Mouse (Mus musculus): ENCODE results near the gene Noxo1. TPM values are rescaled to one million over a fixed set of nuclear protein-coding genes. Genes with fewer than 3 reads are reported as not detected.
"Not testable (repeated sequence)": the region's sequence is repeated elsewhere in the genome, so short reads cannot be mapped to it uniquely, and the experiment has no call there.

Noxo1 gene
- polyA plus RNA-seq, 1 experiment = 0.34 TPM

DNA sequence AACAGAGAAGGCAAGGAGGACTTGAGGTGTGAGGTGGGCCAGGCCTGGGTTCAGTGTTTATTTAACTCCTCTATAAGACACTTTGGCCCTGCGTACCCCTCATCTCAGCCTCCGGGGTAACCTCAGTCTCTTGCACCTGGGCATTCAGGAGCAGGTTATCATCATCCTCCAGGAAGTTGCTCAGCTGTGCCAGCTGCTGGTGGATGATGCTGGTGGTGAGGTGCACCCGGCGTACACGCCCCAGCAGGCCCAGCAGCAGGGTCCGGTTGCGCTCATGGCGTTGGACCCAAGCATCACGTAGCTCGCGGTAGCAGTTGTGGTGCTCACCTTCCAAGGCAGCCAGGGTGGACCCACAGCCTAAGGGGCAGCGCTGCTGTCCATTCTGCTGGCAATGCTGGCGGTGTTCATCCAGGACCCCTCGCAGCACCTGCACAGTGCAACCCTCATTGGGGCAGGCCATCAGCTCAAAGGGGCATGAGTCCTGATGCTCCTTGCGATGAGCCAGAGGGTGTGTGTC is 20.2 kb downstream of the Noxo1 start:
- no peak overlapping the region for H3K4me3 ChIP-seq (ENCODE audit: insufficient read depth, poor library complexity, severe bottlenecking)
- no peak for TF ChIP-seq CTCF (IDR thresholded peaks at IDR 0.05; ENCODE audit: control insufficient read depth, insufficient read depth, insufficient read length)
- TF ChIP-seq CEBPB (IDR thresholded peaks at IDR 0.05; ENCODE audit: low read depth) = no peak
- TF ChIP-seq MAX (IDR thresholded peaks at IDR 0.05) = no peak
- no peak for TF ChIP-seq FOSL1 (IDR thresholded peaks at IDR 0.05; ENCODE audit: insufficient read depth, low read length, poor library complexity, severe bottlenecking)
- no peak for TF ChIP-seq USF1 (IDR thresholded peaks at IDR 0.05; ENCODE audit: low read depth)
- no peak for TF ChIP-seq MYOD1 (IDR thresholded peaks at IDR 0.05; ENCODE audit: control insufficient read depth, insufficient read length, low read depth)
- no peak for TF ChIP-seq MYOG (IDR thresholded peaks at IDR 0.05; ENCODE audit: control insufficient read depth, extremely low read depth, insufficient read length)

DNA sequence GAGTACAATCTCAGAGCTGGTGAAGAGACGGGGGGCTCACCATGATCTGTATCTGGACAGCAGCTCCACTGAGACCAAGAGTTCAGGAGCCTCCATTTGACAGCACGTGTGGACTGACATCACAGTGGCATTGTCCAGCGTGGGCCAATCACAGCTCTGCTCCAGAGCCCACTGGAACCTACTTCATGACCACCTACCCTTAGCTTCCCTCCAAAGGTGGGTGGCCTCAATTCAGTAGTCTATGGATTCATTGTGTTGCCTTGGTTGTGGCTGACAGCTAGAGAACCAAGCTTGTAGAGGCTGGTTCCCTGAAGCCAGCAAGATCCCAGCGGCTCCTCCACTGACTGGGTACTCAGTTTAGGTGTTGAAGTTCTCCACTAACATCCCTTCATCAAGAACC is 21.9 kb downstream of the Noxo1 start, which contains the start of the genes Rnf151 and Rps2:
Rnf151 (minus strand) TSS at position 121 of the 400 bp plus-strand sequence.
Rps2 (plus strand) TSS at position 174 of the 400 bp plus-strand sequence.
- Histone ChIP-seq H3ac (ENCODE audit: control insufficient read depth, insufficient read length, low read depth) (peak within 1 kb of the TSS; percentile 33), H3K36me3 (ENCODE audit: control insufficient read depth, insufficient read depth) (peaks cover 31% of the 10 kb centered on the region), H3K79me2 (ENCODE audit: control insufficient read depth, insufficient read depth) (peaks cover 53% of the 10 kb centered on the region), H3K27me3 (ENCODE audit: control insufficient read depth, insufficient read depth, insufficient read length) (no peaks in the 10 kb centered on the region), H3K79me3 (ENCODE audit: low read depth) (peaks cover 19% of the 10 kb centered on the region), H3K4me3 (ENCODE audit: insufficient read depth, poor library complexity, severe bottlenecking) (peak within 1 kb of the TSS; percentile 68)
- no peak for TF ChIP-seq MYOG (IDR thresholded peaks at IDR 0.05; ENCODE audit: control insufficient read depth, extremely low read depth, insufficient read length)
- no peak for TF ChIP-seq MAX (IDR thresholded peaks at IDR 0.05)
- TF ChIP-seq USF1 (IDR thresholded peaks at IDR 0.05; ENCODE audit: low read depth) = no peak

More for the DNA sequence above, 20.2 kb downstream of the Noxo1 start:
- H3K79me3 ChIP-seq (ENCODE audit: low read depth) = peaks cover 7% of the 10 kb centered on the region
- peaks cover 36% of the 10 kb centered on the region for H3K79me2 ChIP-seq (ENCODE audit: control insufficient read depth, insufficient read depth)
- no peaks in the 10 kb centered on the region for H3K27me3 ChIP-seq (ENCODE audit: control insufficient read depth, insufficient read depth, insufficient read length)
- H3K36me3 ChIP-seq (ENCODE audit: control insufficient read depth, insufficient read depth) = peaks cover 17% of the 10 kb centered on the region
- no peak overlapping the region for H3ac ChIP-seq (ENCODE audit: control insufficient read depth, insufficient read length, low read depth)

DNA sequence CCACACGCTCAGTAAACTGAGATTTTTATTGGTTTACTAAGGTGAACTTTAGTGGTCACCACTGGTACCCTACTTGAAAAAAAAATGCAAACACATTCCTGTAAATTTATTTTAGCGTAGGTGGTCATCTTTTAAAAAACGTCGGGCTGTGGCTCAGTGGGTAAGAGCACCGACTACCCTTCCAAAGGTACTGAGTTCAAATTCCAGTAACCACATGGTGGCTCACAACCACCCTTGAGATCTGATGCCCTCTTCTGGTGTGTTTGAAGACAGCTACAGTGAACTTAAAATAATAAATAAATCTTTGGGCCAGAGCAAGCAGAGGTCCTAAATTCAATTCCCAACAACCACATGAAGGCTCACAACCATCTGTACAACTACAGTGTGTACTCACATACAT is 22.9 kb downstream of the Noxo1 start:
- H3K79me2 ChIP-seq (ENCODE audit: control insufficient read depth, insufficient read depth) = peaks cover 63% of the 10 kb centered on the region
- not testable (repeated sequence) for H3K27me3 ChIP-seq (ENCODE audit: control insufficient read depth, insufficient read depth, insufficient read length)
- peaks cover 23% of the 10 kb centered on the region for H3K79me3 ChIP-seq (ENCODE audit: low read depth)
- H3K4me3 ChIP-seq (ENCODE audit: insufficient read depth, poor library complexity, severe bottlenecking) = peak overlapping the region; percentile 68
- H3ac ChIP-seq (ENCODE audit: control insufficient read depth, insufficient read length, low read depth) = peak overlapping the region; percentile 8
- peaks cover 31% of the 10 kb centered on the region for H3K36me3 ChIP-seq (ENCODE audit: control insufficient read depth, insufficient read depth)

DNA sequence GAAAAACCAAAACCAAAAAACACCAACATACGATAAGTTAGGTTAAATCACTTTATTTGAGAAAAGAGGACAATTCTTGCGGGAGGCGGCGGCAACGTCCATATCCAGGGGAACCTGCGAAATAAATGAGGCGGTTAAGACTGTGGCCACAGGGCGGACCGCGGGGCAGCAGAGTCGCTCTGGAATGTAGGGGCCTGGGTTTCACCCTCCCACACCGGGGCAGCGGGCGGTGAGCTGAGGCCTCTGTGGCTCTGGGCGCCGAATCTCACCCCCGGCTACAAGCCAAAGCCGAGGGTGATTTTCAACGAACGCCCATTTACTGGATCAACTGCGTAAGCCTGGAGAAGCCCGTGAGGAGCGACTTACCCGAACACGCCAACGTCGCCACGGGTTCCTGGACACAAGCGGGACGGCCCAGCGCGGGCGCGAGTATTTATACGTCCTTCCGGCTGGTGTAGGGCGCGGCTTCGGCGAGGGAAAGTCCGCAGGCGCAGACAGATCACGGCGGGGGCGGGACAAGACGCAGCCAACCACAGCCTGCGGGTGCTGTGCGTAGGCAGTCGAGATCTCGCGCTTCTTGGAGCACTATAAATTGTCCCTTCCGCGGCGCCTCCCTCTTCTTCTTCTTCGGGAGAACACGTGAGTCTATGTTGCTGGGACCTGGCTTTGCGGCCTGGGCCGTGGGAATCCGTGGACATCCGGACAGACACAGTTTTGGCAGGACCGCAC is 23.6 kb downstream of the Noxo1 start:
- H3ac ChIP-seq (ENCODE audit: control insufficient read depth, insufficient read length, low read depth) = peak overlapping the region; percentile 78
- peaks cover 65% of the 10 kb centered on the region for H3K79me2 ChIP-seq (ENCODE audit: control insufficient read depth, insufficient read depth)
- no peak for TF ChIP-seq FOSL1 (IDR thresholded peaks at IDR 0.05; ENCODE audit: insufficient read depth, low read length, poor library complexity, severe bottlenecking)
- TF ChIP-seq CTCF (IDR thresholded peaks at IDR 0.05; ENCODE audit: control insufficient read depth, insufficient read depth, insufficient read length) = no peak
- no peaks in the 10 kb centered on the region for H3K27me3 ChIP-seq (ENCODE audit: control insufficient read depth, insufficient read depth, insufficient read length)
- H3K36me3 ChIP-seq (ENCODE audit: control insufficient read depth, insufficient read depth) = peaks cover 31% of the 10 kb centered on the region
- H3K79me3 ChIP-seq (ENCODE audit: low read depth) = peaks cover 24% of the 10 kb centered on the region
- H3K4me3 ChIP-seq (ENCODE audit: insufficient read depth, poor library complexity, severe bottlenecking) = peak overlapping the region; percentile 68

DNA sequence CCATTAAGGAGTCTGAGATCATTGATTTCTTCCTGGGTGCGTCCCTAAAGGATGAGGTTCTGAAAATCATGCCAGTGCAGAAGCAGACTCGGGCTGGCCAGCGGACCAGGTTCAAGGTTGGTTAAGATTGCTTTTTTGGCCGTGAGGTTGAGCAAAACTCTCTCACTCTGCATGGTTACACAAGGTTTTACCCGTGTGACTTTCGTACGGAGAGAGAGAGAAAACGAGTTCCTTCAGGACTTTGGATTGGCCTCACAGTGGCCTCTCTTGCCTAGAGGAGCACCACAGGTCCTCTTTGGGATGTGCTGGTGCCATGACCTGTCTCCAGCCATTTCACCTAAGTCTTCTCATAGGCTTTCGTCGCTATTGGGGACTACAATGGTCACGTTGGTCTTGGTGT is 24.6 kb downstream of the Noxo1 start:
- Histone ChIP-seq H3K36me3 (ENCODE audit: control insufficient read depth, insufficient read depth) (peaks cover 31% of the 10 kb centered on the region), H3ac (ENCODE audit: control insufficient read depth, insufficient read length, low read depth) (peak overlapping the region; percentile 96), H3K79me2 (ENCODE audit: control insufficient read depth, insufficient read depth) (peaks cover 65% of the 10 kb centered on the region), H3K79me3 (ENCODE audit: low read depth) (peaks cover 24% of the 10 kb centered on the region), H3K4me3 (ENCODE audit: insufficient read depth, poor library complexity, severe bottlenecking) (peak overlapping the region; percentile 68)
- not testable (repeated sequence) for H3K27me3 ChIP-seq (ENCODE audit: control insufficient read depth, insufficient read depth, insufficient read length)

DNA sequence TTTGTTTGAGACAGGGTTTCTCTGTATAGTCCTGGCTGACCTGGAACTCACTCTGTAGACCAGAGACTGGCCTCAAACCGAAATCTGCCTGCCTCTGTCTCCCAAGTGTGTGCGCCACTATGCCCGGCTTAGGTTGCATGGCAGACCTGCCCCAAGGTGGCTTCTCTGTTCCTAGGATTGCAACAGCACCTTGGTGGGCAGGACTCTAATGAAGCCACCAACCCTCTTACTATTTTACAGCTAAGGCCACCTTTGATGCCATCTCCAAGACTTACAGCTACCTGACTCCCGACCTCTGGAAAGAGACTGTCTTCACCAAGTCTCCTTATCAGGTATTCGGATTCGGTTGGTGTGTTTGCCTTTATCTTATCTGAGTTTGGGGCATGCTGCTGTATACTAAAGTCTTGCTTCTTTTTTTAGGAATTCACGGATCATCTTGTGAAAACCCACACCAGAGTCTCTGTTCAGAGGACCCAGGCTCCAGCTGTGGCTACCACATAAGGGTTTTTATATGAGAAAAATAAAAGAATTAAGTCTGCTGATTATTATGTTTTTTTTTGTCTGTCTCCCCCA is 25.4 kb downstream of the Noxo1 start:
- peaks cover 24% of the 10 kb centered on the region for H3K79me3 ChIP-seq (ENCODE audit: low read depth)
- peak overlapping the region; percentile 32 for H3K4me3 ChIP-seq (ENCODE audit: insufficient read depth, poor library complexity, severe bottlenecking)

More for the DNA sequence above, 25.4 kb downstream of the Noxo1 start:
- peaks cover 31% of the 10 kb centered on the region for H3K36me3 ChIP-seq (ENCODE audit: control insufficient read depth, insufficient read depth)
- peaks cover 65% of the 10 kb centered on the region for H3K79me2 ChIP-seq (ENCODE audit: control insufficient read depth, insufficient read depth)
- H3ac ChIP-seq (ENCODE audit: control insufficient read depth, insufficient read length, low read depth) = peak overlapping the region; percentile 89
- not testable (repeated sequence) for H3K27me3 ChIP-seq (ENCODE audit: control insufficient read depth, insufficient read depth, insufficient read length)

Measured in C2C12 (cell line).